ENCODE assay signal across 11 mouse cellular contexts in the genomic region with DNA sequence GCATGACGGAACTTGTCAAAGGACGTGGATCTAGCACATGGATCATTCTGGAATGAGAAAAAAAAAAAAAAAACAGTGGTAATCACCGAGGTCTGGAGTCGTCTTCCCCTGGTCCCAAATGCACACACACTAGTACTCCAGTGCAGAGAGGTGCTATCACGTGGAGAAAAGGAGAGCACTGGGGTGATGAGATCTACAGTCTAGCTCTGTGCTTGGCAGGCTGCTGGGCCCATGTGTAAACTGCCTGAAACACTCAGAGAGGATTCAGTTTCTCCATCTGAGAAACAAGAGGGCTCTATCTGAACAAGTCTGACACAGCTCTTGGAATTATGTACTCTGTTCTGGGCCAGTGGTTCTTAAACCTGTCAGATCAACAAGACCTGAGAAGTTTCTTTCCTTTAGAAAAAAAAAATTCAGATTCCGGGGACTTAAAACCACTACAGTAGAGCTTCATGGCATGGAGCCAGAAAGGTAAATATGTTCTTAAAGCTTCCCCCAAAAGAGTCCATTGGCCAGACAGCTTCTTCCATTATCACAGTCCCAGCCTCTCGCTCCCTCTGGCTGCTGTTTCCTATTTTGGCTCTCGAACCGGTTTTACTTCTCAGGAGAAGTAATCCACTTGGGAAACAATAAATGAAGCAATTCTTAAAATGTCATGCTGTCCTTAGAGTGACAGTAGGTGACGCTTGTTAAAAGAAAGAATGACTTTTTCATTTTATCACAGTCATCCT. TPM values are rescaled to one million over a fixed set of nuclear protein-coding genes. Genes with fewer than 3 reads are reported as not detected.
DNase-seq lines count a peak whose midpoint lies in the region; ATAC-seq lines count a peak whose summit lies in the region.
"Had no signal": no experiment of that assay in that cellular context is flagged by ENCODE, and none has a peak within 500 bp of the region (broad histone marks: within the 10 kb centered on the region; RNA-seq: fewer than 3 reads in every experiment).

No protein-coding gene starts in this region.

- H3K36me3 ChIP-seq in kidney, embryonic 16.5 days (ENCODE audit: insufficient read depth, low read length), result peaks cover 23% of the 10 kb centered on the region
- peaks cover 21% of the 10 kb centered on the region for H3K36me3 ChIP-seq in embryonic facial prominence, embryonic 14.5 days (ENCODE audit: control insufficient read depth, insufficient read depth, low read length)
- peaks cover 33% of the 10 kb centered on the region for H3K36me3 ChIP-seq in heart, embryonic 12.5 days
- H3K36me3 ChIP-seq in forebrain, embryonic 13.5 days (ENCODE audit: poor library complexity, severe bottlenecking), result peaks cover 10% of the 10 kb centered on the region; the same call in 1 of the 2 replicates
- H3K36me3 ChIP-seq: G1E had no signal

- ATAC-seq in kidney, embryonic 16.5 days (ENCODE audit: low FRiP score, low TSS enrichment), result no peak
- 0 out of 2 replicates have a peak, but pooled peaks have one; percentile 8 for ATAC-seq in embryonic facial prominence, embryonic 14.5 days (ENCODE audit: low read depth)
- ATAC-seq in heart, embryonic 12.5 days (ENCODE audit: insufficient number of reproducible peaks, low FRiP score), result no peak
- ATAC-seq in forebrain, embryonic 13.5 days, result no peak

- DNase-seq in kidney, postnatal 4 days, result no peak
- DNase-seq in embryonic facial prominence, embryonic 14.5 days (ENCODE audit: low spot score), result peak; percentile 92
- peak; percentile 43 for DNase-seq in lung, postnatal 10 days
- no peak for DNase-seq in cerebellum, adult 18-20 months
- DNase-seq: adrenal gland, adult 2 months; cerebellum, adult 9-11 months had no signal

- peaks cover 6% of the 10 kb centered on the region for H3K4me1 ChIP-seq in kidney, embryonic 16.5 days (ENCODE audit: insufficient read depth, low read length)
- 0 out of 2 replicates have a peak, but pooled peaks cover 7% of the 10 kb centered on the region for H3K4me1 ChIP-seq in embryonic facial prominence, embryonic 14.5 days (ENCODE audit: control insufficient read depth, insufficient read depth, low read length)
- H3K4me1 ChIP-seq in heart, embryonic 12.5 days (replicated peaks), result peaks cover 22% of the 10 kb centered on the region
- peaks cover 4% of the 10 kb centered on the region; the same call in 1 of the 2 replicates for H3K4me1 ChIP-seq in forebrain, embryonic 13.5 days

- 76% methylated on average over 10 of the region's 10 CpGs for WGBS in kidney, embryonic 16.5 days
- 66% methylated on average over 10 of the region's 10 CpGs for WGBS in embryonic facial prominence, embryonic 14.5 days
- WGBS in heart, embryonic 12.5 days, result 50% methylated on average over 10 of the region's 10 CpGs
- 81% methylated on average over 10 of the region's 10 CpGs for WGBS in forebrain, embryonic 13.5 days

- H3K27me3 ChIP-seq in kidney, embryonic 16.5 days (ENCODE audit: insufficient read depth, low read length), result no peaks in the 10 kb centered on the region
- H3K27me3 ChIP-seq in embryonic facial prominence, embryonic 14.5 days (replicated peaks; ENCODE audit: control insufficient read depth, insufficient read depth, low read length), result no peaks in the 10 kb centered on the region
- no peaks in the 10 kb centered on the region for H3K27me3 ChIP-seq in heart, embryonic 12.5 days (replicated peaks)
- H3K27me3 ChIP-seq in forebrain, embryonic 13.5 days, result no peaks in the 10 kb centered on the region

- H3K27ac ChIP-seq in kidney, embryonic 16.5 days (ENCODE audit: low read length), result no peak overlapping the region
- H3K27ac ChIP-seq in embryonic facial prominence, embryonic 14.5 days (replicated peaks; ENCODE audit: low read depth, low read length), result no peak overlapping the region
- peak overlapping the region; percentile 82 for H3K27ac ChIP-seq in heart, embryonic 12.5 days (ENCODE audit: poor library complexity, severe bottlenecking)
- no peak overlapping the region for H3K27ac ChIP-seq in forebrain, embryonic 13.5 days
- H3K27ac ChIP-seq: liver, embryonic 14.5 days had no signal

- peaks cover 5% of the 10 kb centered on the region; the same call in 1 of the 2 replicates for H3K9me3 ChIP-seq in kidney, embryonic 16.5 days (ENCODE audit: low read length)
- H3K9me3 ChIP-seq in embryonic facial prominence, embryonic 14.5 days (ENCODE audit: control insufficient read depth, low read length), result no peaks in the 10 kb centered on the region
- H3K9me3 ChIP-seq in heart, embryonic 12.5 days (replicated peaks), result peaks cover 3% of the 10 kb centered on the region; the same call in 1 of the 2 replicates
- H3K9me3 ChIP-seq in forebrain, embryonic 13.5 days (replicated peaks), result no peaks in the 10 kb centered on the region
- H3K9me3 ChIP-seq: G1E had no signal

- H3K4me3 ChIP-seq in kidney, embryonic 16.5 days (ENCODE audit: low read length), result peak overlapping the region; percentile 23
- H3K4me3 ChIP-seq in embryonic facial prominence, embryonic 14.5 days (ENCODE audit: low read depth, low read length), result 0 out of 2 replicates have a peak overlapping the region, but pooled peaks have one; percentile 5
- H3K4me3 ChIP-seq in heart, embryonic 12.5 days, result peak overlapping the region; percentile 72
- no peak overlapping the region for H3K4me3 ChIP-seq in forebrain, embryonic 13.5 days

- peak overlapping the region; percentile 17 for H3K4me2 ChIP-seq in kidney, embryonic 16.5 days (replicated peaks; ENCODE audit: low read depth, low read length)
- H3K4me2 ChIP-seq in embryonic facial prominence, embryonic 14.5 days (ENCODE audit: low read depth, low read length), result peak overlapping the region; percentile 66
- peak overlapping the region; percentile 65 for H3K4me2 ChIP-seq in heart, embryonic 12.5 days
- no peak overlapping the region for H3K4me2 ChIP-seq in forebrain, embryonic 13.5 days

- H3K9ac ChIP-seq in kidney, embryonic 16.5 days (replicated peaks; ENCODE audit: low read length), result no peak overlapping the region
- no peak overlapping the region for H3K9ac ChIP-seq in embryonic facial prominence, embryonic 14.5 days (ENCODE audit: low read depth, low read length)
- H3K9ac ChIP-seq in heart, embryonic 12.5 days, result peak overlapping the region; percentile 65
- H3K9ac ChIP-seq in forebrain, embryonic 13.5 days, result no peak overlapping the region
- H3K9ac ChIP-seq: liver, embryonic 14.5 days had no signal

RNA-seq across cellular contexts. Expression of a gene that starts 2.0 kb away (rescaled TPM):
- 22.1 and 24.5 TPM in 2 replicates for polyA plus RNA-seq in kidney, embryonic 16.5 days (2015; fragmentation: Nextera tagmentation; extraction: Ambion mirVana)
- polyA plus RNA-seq in embryonic facial prominence, embryonic 14.5 days (2014; fragmentation: Nextera tagmentation; extraction: Ambion mirVana), result 20.9 and 23.7 TPM in 2 replicates
- polyA plus RNA-seq in heart, embryonic 12.5 days (2016; fragmentation: Nextera tagmentation; extraction: Ambion mirVana), result 53.3 and 55.1 TPM in 2 replicates
- polyA plus RNA-seq in forebrain, embryonic 13.5 days (2015; fragmentation: Nextera tagmentation; extraction: Ambion mirVana), result 3.7 and 4.9 TPM in 2 replicates
- polyA plus RNA-seq: G1E had no signal

Comparison
In these comparisons a context has a peak if more than half of its experiments do, and no peak if none do; other contexts are left out.
1. DNase-seq: peak in embryonic facial prominence, embryonic 14.5 days (single experiment) and lung, postnatal 10 days (single experiment); none in kidney, postnatal 4 days (0 of 2) and cerebellum, adult 18-20 months (0 of 2).